Mouse (Mus musculus) cerebellum, postnatal 10 days (tissue): ENCODE measurements at regions not wholly inside any gene's neighbourhood (a gene's known extent, or its start where the extent isn't known, plus 50 kb on each side); places are given as distances from the start of the nearest gene placed in this dataset.

Experiments
- DNase-seq, 2 experiments: peaks; one replicate each; pipeline ENCODE4 v3.0.0; 2021; ENCODE audit warnings: mixed read lengths in 2 of 2

- DNase-seq = no peak
Observed at GRCm38 (mm10) chr1:109327456-109327855, 654.8 kb upstream of the Cdh7 start.

- DNase-seq = no peak
Observed at GRCm38 (mm10) chr1:109328086-109328485, 654.1 kb upstream of the Cdh7 start.

- DNase-seq = no peak
Observed at GRCm38 (mm10) chr1:109340274-109340673, 642.0 kb upstream of the Cdh7 start.

GRCm38 (mm10) chr1:109369290-109369689 lies 612.9 kb upstream of the Cdh7 start:
- DNase-seq = peak; percentile 8 to 12
